Mouse (Mus musculus): ENCODE data around the gene Bcl11a. TPM values are rescaled to one million over a fixed set of nuclear protein-coding genes. Genes with fewer than 3 reads are reported as not detected.

The Bcl11a gene
- total RNA-seq, 2 experiments from 2014 or later: 8.4 to 10.3 TPM

GRCm38 (mm10) chr11:24214509-24215134 is 136.8 kb downstream of the Bcl11a start:
- DNase-seq: no peak

GRCm38 (mm10) chr11:24217741-24218333 is 140.0 kb downstream of the Bcl11a start:
- DNase-seq: no peak

DNA sequence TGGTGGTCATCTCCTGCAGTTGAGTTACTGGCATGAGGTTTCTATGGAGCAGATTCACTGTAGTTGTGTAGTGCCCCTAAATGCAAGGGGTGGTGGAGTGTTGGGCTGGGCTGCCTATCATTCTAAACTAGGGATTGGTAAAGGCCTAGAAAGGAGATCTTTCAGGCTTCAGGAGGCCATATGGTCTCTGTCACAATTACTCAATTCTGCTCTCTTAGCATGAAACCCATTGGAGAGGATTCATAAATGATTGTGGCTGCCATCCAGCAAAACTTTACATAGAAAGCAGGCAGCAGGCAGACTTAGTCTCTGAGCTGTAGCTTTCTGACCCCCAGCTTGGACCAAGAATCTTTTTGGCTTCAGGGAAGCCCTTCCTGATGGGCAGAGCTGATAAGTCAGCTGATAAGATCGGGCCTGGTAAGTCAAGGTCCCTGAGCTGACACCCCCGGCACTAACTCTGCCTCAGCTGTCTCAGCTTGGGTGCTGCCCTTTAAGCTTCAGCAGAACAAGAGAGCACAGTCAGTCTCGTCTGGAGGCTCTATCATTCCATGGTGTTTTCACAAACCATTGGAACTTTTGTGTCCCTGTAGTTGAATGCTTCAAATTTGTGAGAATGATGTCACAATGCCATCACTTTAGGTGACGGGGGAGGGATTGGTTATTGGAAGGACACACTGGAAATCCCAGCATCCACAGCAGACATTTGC is 143.9 kb downstream of the Bcl11a start:
- DNase-seq: no peak

Other genes starting within 250 kb of the Bcl11a start
- 1 to 10 TPM; 8.0 to 9.0 TPM for gene Papolg, start 182.8 kb upstream of the Bcl11a start, total RNA-seq (2021)
- gene A830031A19Rik, start 3.0 kb upstream of the Bcl11a start, total RNA-seq (2021): not detected

Measured in heart, postnatal 4 days (tissue).